Mouse (Mus musculus): ENCODE data around the gene B3gnt8. TPM values are rescaled to one million over a fixed set of nuclear protein-coding genes. Genes with fewer than 3 reads are reported as not detected.
A peak's percentile ranks its signal among the peaks of the same experiment; 100 is the strongest.
"Not testable (repeated sequence)": the region's sequence is repeated elsewhere in the genome, so short reads cannot be mapped to it uniquely, and the experiment has no call there.

The B3gnt8 gene
- polyA plus RNA-seq (2015; fragmentation: Nextera tagmentation; extraction: Ambion mirVana) = 0.44 and 0.92 TPM in 2 replicates

DNA sequence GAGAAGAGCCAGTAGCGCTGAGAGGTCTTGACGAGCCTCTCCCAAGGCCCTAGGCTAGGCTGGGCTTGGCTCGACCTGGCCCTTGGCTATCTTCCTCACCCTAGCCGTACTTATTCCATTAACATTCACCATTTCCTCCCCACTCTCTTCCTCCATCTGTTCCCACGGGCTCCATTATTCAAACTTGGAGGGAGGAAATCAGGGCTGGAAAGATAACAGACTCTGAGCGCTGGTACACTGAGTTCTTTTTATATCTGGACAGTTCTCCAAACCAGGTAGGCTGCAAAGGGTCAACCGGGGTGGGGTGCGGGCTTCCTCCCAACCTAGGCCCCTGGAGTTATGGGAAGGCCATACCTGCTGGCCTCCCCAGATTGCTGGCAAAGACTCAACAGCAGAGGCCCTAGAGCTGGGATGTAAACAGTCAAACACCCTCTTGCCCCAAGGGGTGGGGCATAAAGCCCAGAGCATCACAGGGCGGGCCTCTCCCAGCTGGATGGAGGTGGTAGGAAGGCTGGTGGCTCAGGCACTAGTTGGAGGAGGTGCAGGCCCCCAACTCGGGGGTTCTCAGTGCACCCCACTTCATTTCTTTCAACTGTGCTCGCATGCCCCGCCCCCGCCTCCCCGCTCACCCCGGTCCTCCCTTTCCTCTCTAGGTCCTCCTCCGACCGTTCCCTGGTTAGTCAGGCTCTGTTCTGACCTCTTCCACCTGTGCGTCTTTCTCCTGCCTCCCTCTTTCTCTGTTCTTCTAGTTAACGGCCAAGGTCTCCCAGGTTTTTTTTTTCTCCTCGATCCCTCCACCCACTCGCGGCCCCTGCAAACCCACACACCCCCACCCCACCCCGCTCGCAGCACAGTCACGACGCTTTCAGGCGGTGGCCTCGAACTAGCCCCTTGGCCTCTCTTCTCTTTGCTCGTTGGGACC, at the start of gene B3gnt8:
Gene B3gnt8 (plus strand): TSS at position 146 of the 922 bp plus-strand sequence.
- WGBS = 23% methylated on average over 25 of the region's 29 CpGs
- Histone ChIP-seq H3K4me2 (ENCODE audit: low read length) (peak within 1 kb of the TSS; percentile 37), H3K27ac (ENCODE audit: low read length) (no peak within 1 kb of the TSS), H3K4me3 (replicated peaks; ENCODE audit: low read length) (peak within 1 kb of the TSS; percentile 24), H3K9me3 (ENCODE audit: control insufficient read depth, low read length) (no peaks in the 10 kb centered on the region), H3K9ac (replicated peaks; ENCODE audit: low read depth, low read length) (peak within 1 kb of the TSS; percentile 0; the same call in 1 of the 2 replicates), H3K27me3 (replicated peaks; ENCODE audit: control insufficient read depth, insufficient read depth, low read length) (peaks cover 9% of the 10 kb centered on the region), H3K36me3 (ENCODE audit: control insufficient read depth, insufficient read depth) (peaks cover 14% of the 10 kb centered on the region), H3K4me1 (replicated peaks; ENCODE audit: control insufficient read depth, insufficient read depth, low read length) (peaks cover 10% of the 10 kb centered on the region)
- ATAC-seq = no peak; the same call in 1 of the 2 replicates

DNA sequence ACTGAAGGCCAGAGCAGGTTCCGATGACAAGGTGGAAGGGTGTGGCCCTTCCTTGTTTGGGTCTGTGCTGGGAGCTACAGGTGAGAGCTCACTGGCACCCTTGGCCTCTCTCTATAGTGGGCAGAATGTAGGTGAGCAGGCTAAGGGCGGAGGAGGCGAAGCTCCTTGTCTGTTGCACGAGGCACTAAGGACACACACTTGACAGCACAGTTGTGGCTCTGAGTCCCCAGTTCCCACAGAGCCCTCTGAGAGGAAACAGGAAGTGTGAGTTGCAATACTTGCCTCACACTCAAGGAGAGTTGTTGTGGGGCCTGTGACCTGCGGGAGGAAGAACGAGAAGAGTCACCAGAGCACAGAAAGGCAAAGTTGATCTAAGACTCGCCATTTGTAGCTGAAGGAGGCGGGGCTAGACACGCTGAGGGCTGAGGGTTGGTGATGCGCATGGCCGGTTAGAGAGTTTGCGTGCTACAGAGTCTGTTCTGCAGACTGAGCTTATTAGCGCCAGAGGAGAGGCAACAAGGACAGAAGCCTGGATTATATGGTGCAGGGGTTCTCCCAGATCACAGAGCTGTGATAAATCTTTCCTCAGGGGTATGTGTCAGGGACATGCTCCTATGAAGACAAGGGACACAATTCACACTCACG, 49.5 kb upstream of the B3gnt8 start:
- not testable (repeated sequence) for H3K36me3 ChIP-seq (ENCODE audit: control insufficient read depth, insufficient read depth); H3K4me2 ChIP-seq (ENCODE audit: low read length); ATAC-seq; H3K27me3 ChIP-seq (replicated peaks; ENCODE audit: control insufficient read depth, insufficient read depth, low read length); H3K27ac ChIP-seq (ENCODE audit: low read length); H3K4me3 ChIP-seq (replicated peaks; ENCODE audit: low read length); H3K9ac ChIP-seq (replicated peaks; ENCODE audit: low read depth, low read length); H3K4me1 ChIP-seq (replicated peaks; ENCODE audit: control insufficient read depth, insufficient read depth, low read length); H3K9me3 ChIP-seq (ENCODE audit: control insufficient read depth, low read length)
- WGBS = 78% methylated on average over 12 of the region's 14 CpGs

DNA sequence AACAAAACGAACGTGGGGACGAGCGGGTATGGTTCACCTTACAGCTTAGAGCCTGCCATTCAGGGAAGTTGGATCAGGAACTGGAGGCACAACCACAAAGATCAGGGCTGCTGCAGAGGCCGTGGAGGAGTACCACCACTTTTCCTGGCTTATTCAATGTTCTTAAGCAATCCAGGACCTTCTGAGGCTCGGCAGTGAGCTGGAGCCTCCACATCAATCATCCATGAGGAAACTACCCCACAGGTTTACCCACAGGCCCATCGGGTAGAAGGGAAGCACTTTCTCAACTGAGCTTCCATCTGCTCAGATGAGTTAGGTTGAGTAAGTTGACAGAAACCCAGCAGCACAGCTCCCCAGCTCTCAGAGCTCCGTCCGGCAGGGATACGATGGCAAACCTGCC, 47.0 kb upstream of the B3gnt8 start:
- WGBS = 88% methylated on average over 10 of the region's 10 CpGs
- H3K27ac ChIP-seq (ENCODE audit: low read length) = no peak overlapping the region
- H3K36me3 ChIP-seq (ENCODE audit: control insufficient read depth, insufficient read depth) = no peaks in the 10 kb centered on the region
- no peaks in the 10 kb centered on the region for H3K4me1 ChIP-seq (replicated peaks; ENCODE audit: control insufficient read depth, insufficient read depth, low read length)
- no peak overlapping the region for H3K4me3 ChIP-seq (replicated peaks; ENCODE audit: low read length)
- H3K27me3 ChIP-seq (replicated peaks; ENCODE audit: control insufficient read depth, insufficient read depth, low read length) = no peaks in the 10 kb centered on the region
- no peak overlapping the region for H3K4me2 ChIP-seq (ENCODE audit: low read length)
- no peaks in the 10 kb centered on the region for H3K9me3 ChIP-seq (ENCODE audit: control insufficient read depth, low read length)
- H3K9ac ChIP-seq (replicated peaks; ENCODE audit: low read depth, low read length) = no peak overlapping the region
- no peak for ATAC-seq

- 96% methylated on average over 15 of the region's 15 CpGs for WGBS
- Histone ChIP-seq H3K27me3 (replicated peaks; ENCODE audit: control insufficient read depth, insufficient read depth, low read length) (no peaks in the 10 kb centered on the region), H3K27ac (ENCODE audit: low read length) (no peak overlapping the region), H3K4me2 (ENCODE audit: low read length) (no peak overlapping the region), H3K9me3 (ENCODE audit: control insufficient read depth, low read length) (no peaks in the 10 kb centered on the region), H3K36me3 (ENCODE audit: control insufficient read depth, insufficient read depth) (no peaks in the 10 kb centered on the region), H3K9ac (replicated peaks; ENCODE audit: low read depth, low read length) (no peak overlapping the region), H3K4me3 (replicated peaks; ENCODE audit: low read length) (no peak overlapping the region), H3K4me1 (replicated peaks; ENCODE audit: control insufficient read depth, insufficient read depth, low read length) (no peaks in the 10 kb centered on the region)
- ATAC-seq = no peak
These were observed 44.1 kb upstream of the B3gnt8 start for GRCm38 (mm10) chr7:25582301-25582810.

DNA sequence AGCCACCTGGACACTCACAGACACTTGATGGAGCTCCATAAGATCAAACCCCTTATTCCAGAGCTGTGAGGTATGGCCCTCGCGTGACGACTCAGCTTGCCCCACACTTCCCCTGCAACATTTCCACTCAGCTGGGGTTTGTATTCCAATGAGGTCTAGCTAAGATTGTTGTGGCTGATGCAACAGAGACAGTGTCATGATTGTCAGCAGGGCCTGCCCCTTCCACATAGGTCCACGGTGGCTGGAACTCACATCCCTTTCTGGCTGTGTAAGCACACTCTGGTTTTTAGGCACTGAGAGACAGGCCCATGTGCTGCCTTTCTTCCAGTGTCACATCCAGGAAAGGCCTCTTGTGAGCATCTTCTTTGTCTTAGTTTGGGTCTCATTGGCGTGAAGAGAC, 41.8 kb upstream of the B3gnt8 start:
- Histone ChIP-seq H3K27me3 (replicated peaks; ENCODE audit: control insufficient read depth, insufficient read depth, low read length) (no peaks in the 10 kb centered on the region), H3K4me2 (ENCODE audit: low read length) (no peak overlapping the region), H3K4me1 (replicated peaks; ENCODE audit: control insufficient read depth, insufficient read depth, low read length) (no peaks in the 10 kb centered on the region), H3K9me3 (ENCODE audit: control insufficient read depth, low read length) (no peaks in the 10 kb centered on the region), H3K36me3 (ENCODE audit: control insufficient read depth, insufficient read depth) (no peaks in the 10 kb centered on the region), H3K4me3 (replicated peaks; ENCODE audit: low read length) (no peak overlapping the region), H3K9ac (replicated peaks; ENCODE audit: low read depth, low read length) (no peak overlapping the region), H3K27ac (ENCODE audit: low read length) (no peak overlapping the region)
- 83% methylated on average over 5 of the region's 5 CpGs for WGBS
- ATAC-seq = no peak

GRCm38 (mm10) chr7:25585351-25586204, 40.9 kb upstream of the B3gnt8 start:
- WGBS = 79% methylated on average over 9 of the region's 9 CpGs
- Histone ChIP-seq H3K4me3 (replicated peaks; ENCODE audit: low read length) (no peak overlapping the region), H3K36me3 (ENCODE audit: control insufficient read depth, insufficient read depth) (no peaks in the 10 kb centered on the region), H3K27ac (ENCODE audit: low read length) (no peak overlapping the region), H3K4me1 (replicated peaks; ENCODE audit: control insufficient read depth, insufficient read depth, low read length) (no peaks in the 10 kb centered on the region), H3K4me2 (ENCODE audit: low read length) (no peak overlapping the region), H3K27me3 (replicated peaks; ENCODE audit: control insufficient read depth, insufficient read depth, low read length) (no peaks in the 10 kb centered on the region), H3K9me3 (ENCODE audit: control insufficient read depth, low read length) (no peaks in the 10 kb centered on the region), H3K9ac (replicated peaks; ENCODE audit: low read depth, low read length) (no peak overlapping the region)
- no peak for ATAC-seq

DNA sequence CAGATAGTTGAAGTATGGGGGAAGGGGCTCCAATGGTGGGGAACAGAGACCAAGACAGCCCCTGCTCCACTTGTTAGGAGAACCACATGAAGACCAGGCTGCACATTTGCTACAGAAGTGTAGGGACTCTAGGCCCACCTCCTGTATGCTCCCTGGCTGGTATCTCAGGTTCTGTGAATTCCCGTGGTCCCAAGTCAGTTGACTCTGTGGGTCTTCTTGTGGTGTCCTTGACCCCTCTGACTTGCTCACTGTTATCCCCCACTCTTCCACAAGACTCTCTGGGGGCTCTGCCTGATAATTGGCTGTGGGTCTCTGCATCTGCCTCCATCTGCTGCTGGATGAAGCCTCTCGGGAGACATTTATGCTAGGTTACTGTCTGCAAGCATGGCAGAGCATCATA, 35.2 kb upstream of the B3gnt8 start:
- Histone ChIP-seq H3K27ac (ENCODE audit: low read length) (no peak overlapping the region), H3K27me3 (replicated peaks; ENCODE audit: control insufficient read depth, insufficient read depth, low read length) (no peaks in the 10 kb centered on the region), H3K4me3 (replicated peaks; ENCODE audit: low read length) (no peak overlapping the region), H3K4me1 (replicated peaks; ENCODE audit: control insufficient read depth, insufficient read depth, low read length) (no peaks in the 10 kb centered on the region), H3K9me3 (ENCODE audit: control insufficient read depth, low read length) (no peaks in the 10 kb centered on the region), H3K36me3 (ENCODE audit: control insufficient read depth, insufficient read depth) (no peaks in the 10 kb centered on the region), H3K9ac (replicated peaks; ENCODE audit: low read depth, low read length) (no peak overlapping the region), H3K4me2 (ENCODE audit: low read length) (no peak overlapping the region)
- 90% methylated on average over 2 of the region's 2 CpGs for WGBS
- no peak for ATAC-seq

DNA sequence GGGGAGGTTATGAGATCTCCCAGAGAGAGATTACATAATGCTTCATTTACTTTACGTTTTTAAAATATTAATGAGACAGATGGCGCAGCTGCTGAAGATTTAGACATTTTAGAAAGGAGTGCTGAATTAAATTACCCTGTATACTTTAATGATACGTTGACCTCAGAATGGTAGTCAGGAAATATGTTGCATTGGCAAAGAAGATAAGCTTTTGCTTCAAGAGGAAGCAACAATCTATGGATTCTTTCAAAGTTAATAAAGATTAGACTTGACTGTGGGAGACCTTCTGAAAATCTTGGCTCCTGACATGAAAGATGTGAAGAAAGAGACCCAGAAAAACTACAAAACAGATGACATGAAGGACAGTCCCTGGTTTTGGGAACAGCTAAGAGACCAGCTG, 32.6 kb upstream of the B3gnt8 start:
- Histone ChIP-seq H3K27ac (ENCODE audit: low read length) (no peak overlapping the region), H3K4me3 (replicated peaks; ENCODE audit: low read length) (no peak overlapping the region), H3K9me3 (ENCODE audit: control insufficient read depth, low read length) (no peaks in the 10 kb centered on the region), H3K36me3 (ENCODE audit: control insufficient read depth, insufficient read depth) (no peaks in the 10 kb centered on the region), H3K4me2 (ENCODE audit: low read length) (no peak overlapping the region), H3K9ac (replicated peaks; ENCODE audit: low read depth, low read length) (no peak overlapping the region), H3K27me3 (replicated peaks; ENCODE audit: control insufficient read depth, insufficient read depth, low read length) (no peaks in the 10 kb centered on the region), H3K4me1 (replicated peaks; ENCODE audit: control insufficient read depth, insufficient read depth, low read length) (no peaks in the 10 kb centered on the region)
- 81% methylated on average over 3 of the region's 3 CpGs for WGBS
- no peak for ATAC-seq

DNA sequence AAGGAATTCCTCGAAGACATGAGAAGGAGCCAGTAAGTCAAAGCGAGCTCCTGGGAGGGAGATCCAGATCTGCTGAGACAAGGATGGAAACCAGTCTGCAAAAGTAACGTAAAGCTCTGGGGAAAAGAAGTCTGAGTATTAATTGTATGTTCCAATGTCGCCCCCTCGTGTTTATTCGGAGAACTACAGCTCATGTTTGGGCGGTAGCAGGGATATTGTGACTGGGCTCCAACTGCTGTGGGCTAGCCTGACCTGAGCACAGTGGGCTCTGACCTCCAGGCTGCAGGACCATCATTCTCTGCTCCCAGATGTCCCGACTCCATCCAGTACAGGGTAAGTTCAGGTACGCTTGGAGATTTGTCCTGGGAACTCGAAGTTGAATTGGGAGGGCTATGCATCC, 26.8 kb upstream of the B3gnt8 start:
- no peak overlapping the region for H3K4me3 ChIP-seq (replicated peaks; ENCODE audit: low read length)
- H3K4me1 ChIP-seq (replicated peaks; ENCODE audit: control insufficient read depth, insufficient read depth, low read length) = no peaks in the 10 kb centered on the region
- no peaks in the 10 kb centered on the region for H3K27me3 ChIP-seq (replicated peaks; ENCODE audit: control insufficient read depth, insufficient read depth, low read length)
- H3K9me3 ChIP-seq (ENCODE audit: control insufficient read depth, low read length) = no peaks in the 10 kb centered on the region
- H3K9ac ChIP-seq (replicated peaks; ENCODE audit: low read depth, low read length) = no peak overlapping the region
- H3K4me2 ChIP-seq (ENCODE audit: low read length) = no peak overlapping the region
- 15% methylated on average over 10 of the region's 10 CpGs for WGBS
- no peak overlapping the region for H3K27ac ChIP-seq (ENCODE audit: low read length)
- ATAC-seq = peak; percentile 10; the same call in 1 of the 2 replicates
- no peaks in the 10 kb centered on the region for H3K36me3 ChIP-seq (ENCODE audit: control insufficient read depth, insufficient read depth)

Data from forebrain, embryonic 16.5 days (tissue).